Mouse (Mus musculus) forebrain, embryonic 15.5 days (tissue): ENCODE data around the gene Adcyap1. TPM values are rescaled to one million over a fixed set of nuclear protein-coding genes. Genes with fewer than 3 reads are reported as not detected.

Experiments used
- ATAC-seq: fragments of 200-750 bp; cut with Nextera tagmentation; replicated peaks from 2 replicates; pipeline ENCODE4 v1.8.0; 2017; ENCODE audit warnings: mild to moderate bottlenecking, moderate TSS enrichment, moderate library complexity
- H3K27ac ChIP-seq: fragments of 300-500 bp; sonication (generic); replicated peaks from 2 replicates; pipeline ENCODE4 v1.5.1; 2015; ENCODE audit warnings: mild to moderate bottlenecking, inconsistent platforms
- H3K27me3 ChIP-seq: fragments of 300-500 bp; sonication (generic); 2 replicates; pipeline ENCODE4 v1.6.1; 2015; ENCODE audit warnings: inconsistent platforms
- H3K36me3 ChIP-seq: fragments of 300-500 bp; sonication (generic); 2 replicates; pipeline ENCODE4 v1.6.1; 2015; ENCODE audit warnings: mild to moderate bottlenecking, inconsistent platforms
- H3K4me1 ChIP-seq: fragments of 300-500 bp; sonication (generic); 2 replicates; pipeline ENCODE4 v1.6.1; 2015; ENCODE audit warnings: inconsistent platforms
- H3K4me2 ChIP-seq: fragments of 300-500 bp; sonication (generic); replicated peaks from 2 replicates; pipeline ENCODE4 v1.6.1; 2015; ENCODE audit warnings: mild to moderate bottlenecking, inconsistent platforms
- H3K4me3 ChIP-seq: fragments of 300-500 bp; sonication (generic); 2 replicates; pipeline ENCODE4 v1.5.1; 2015; ENCODE audit warnings: mild to moderate bottlenecking, inconsistent platforms
- H3K9ac ChIP-seq: fragments of 300-500 bp; sonication (generic); replicated peaks from 2 replicates; pipeline ENCODE4 v1.6.1; 2015; ENCODE audit warnings: mild to moderate bottlenecking, inconsistent platforms
- H3K9me3 ChIP-seq: fragments of 300-500 bp; sonication (generic); 2 replicates; pipeline ENCODE4 v1.6.1; 2016; ENCODE audit warnings: inconsistent platforms
- WGBS: fragments of 180-500 bp; shearing (Covaris S2); methylation state at CpG from one replicate; pipeline ENCODE4 v1.1.7; 2015; ENCODE audit warnings: mixed read lengths; 5-methylcytosine and 5-hydroxymethylcytosine counted together
- polyA plus RNA-seq: library from polyadenylated mRNA; unstranded; fragments of >200 nt; fragmentation: Nextera tagmentation; extraction: Ambion mirVana; gene quantifications from 2 replicates; pipeline ENCODE4 v1.2.1, GENCODE M21; 2015

Gene Adcyap1
- polyA plus RNA-seq, 1 experiment from 2014 or later = 7.1 TPM

DNA sequence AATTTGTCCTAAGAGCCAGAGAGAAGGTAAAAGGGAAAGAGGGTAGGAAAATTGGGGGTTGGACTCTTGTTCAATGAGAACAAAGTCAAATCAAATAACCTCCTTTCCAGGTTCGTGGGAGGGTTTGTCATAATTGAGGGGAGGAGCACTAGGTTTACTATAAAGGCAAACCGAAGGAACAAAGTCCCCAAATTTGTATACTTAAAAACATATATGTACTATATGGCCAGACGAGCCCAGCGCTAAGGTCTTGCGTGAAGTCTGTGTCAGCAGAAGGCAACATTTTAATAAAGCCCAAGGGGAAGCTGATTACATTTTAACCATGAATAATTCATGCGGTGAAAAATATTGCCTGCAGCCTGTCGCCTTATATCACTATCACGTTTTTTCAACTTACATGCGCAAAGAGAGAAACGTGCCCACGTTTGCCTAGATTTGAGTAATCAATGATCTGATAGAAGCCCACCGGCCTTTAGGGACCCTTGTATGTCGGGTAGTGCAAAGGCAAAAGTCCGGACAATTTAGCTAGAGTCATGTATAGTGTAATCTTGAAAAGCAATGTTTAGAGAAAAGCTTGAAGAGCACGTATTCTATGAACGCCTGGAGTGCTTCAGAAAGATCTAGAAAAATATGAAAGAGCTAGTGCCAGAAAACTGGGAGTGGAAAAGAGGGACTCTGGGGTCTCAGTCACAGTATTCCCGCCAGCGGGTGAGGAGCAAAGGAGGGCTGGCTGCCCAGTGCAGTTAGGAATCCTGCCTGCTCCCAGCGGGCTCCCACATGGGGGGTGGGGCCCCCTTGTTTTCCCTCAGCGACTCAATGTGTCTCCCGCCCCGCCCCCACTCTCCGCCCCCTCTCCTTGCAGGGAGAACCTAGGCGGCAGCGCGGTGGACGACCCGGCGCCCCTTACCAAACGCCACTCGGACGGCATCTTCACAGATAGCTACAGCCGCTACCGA, 4.5 kb downstream of the Adcyap1 start:
- Histone ChIP-seq H3K9ac (peak overlapping the region; percentile 36), H3K4me1 (peaks cover 49% of the 10 kb centered on the region), H3K27ac (peak overlapping the region; percentile 42), H3K4me3 (peak overlapping the region; percentile 43), H3K36me3 (no peaks in the 10 kb centered on the region), H3K27me3 (peaks cover 37% of the 10 kb centered on the region), H3K4me2 (peak overlapping the region; percentile 65), H3K9me3 (no peaks in the 10 kb centered on the region)
- ATAC-seq = peak; percentile 47
- under 1% methylated on average over 34 of the region's 34 CpGs for WGBS

- Histone ChIP-seq H3K4me3 (no peak overlapping the region), H3K4me1 (no peaks in the 10 kb centered on the region), H3K36me3 (no peaks in the 10 kb centered on the region), H3K9me3 (no peaks in the 10 kb centered on the region), H3K9ac (no peak overlapping the region), H3K27me3 (no peaks in the 10 kb centered on the region), H3K27ac (no peak overlapping the region), H3K4me2 (no peak overlapping the region)
- 93% methylated on average over 6 of the region's 6 CpGs for WGBS
- no peak for ATAC-seq
Observed at GRCm38 (mm10) chr17:93217785-93218184, 19.0 kb downstream of the Adcyap1 start.

GRCm38 (mm10) chr17:93218640-93219039, 19.8 kb downstream of the Adcyap1 start:
- H3K4me2 ChIP-seq = no peak overlapping the region
- H3K4me1 ChIP-seq = no peaks in the 10 kb centered on the region
- H3K36me3 ChIP-seq = no peaks in the 10 kb centered on the region
- H3K9me3 ChIP-seq = no peaks in the 10 kb centered on the region
- no peaks in the 10 kb centered on the region for H3K27me3 ChIP-seq
- H3K27ac ChIP-seq = no peak overlapping the region
- no peak overlapping the region for H3K4me3 ChIP-seq
- H3K9ac ChIP-seq = no peak overlapping the region
- no peak for ATAC-seq
- 81% methylated on average over 2 of the region's 2 CpGs for WGBS

DNA sequence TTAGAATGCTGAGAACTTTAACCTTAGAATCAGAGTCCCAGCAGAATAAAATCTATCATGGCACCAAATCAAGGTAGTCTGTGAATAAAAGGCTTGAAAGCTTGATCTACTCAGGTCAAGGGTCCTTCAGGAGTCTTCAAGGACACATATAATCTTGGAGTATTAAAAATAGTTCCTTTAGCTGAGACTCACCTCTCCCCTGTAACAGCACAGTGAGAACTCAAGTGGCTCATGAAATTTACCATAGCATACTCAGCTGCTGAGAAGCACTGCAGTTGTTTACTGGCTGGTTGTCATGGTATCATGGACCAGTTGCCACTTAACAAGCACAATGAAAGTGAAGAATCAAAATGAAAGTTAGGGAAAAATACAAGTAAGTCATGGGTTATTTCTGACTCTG, 38.5 kb downstream of the Adcyap1 start:
- H3K27ac ChIP-seq = no peak overlapping the region

More for the DNA sequence above, 38.5 kb downstream of the Adcyap1 start:
- no peaks in the 10 kb centered on the region for H3K4me1 ChIP-seq
- no peak overlapping the region for H3K4me2 ChIP-seq
- H3K9ac ChIP-seq = no peak overlapping the region
- no peaks in the 10 kb centered on the region for H3K9me3 ChIP-seq
- no peak for ATAC-seq
- H3K4me3 ChIP-seq = no peak overlapping the region
- H3K27me3 ChIP-seq = no peaks in the 10 kb centered on the region
- H3K36me3 ChIP-seq = no peaks in the 10 kb centered on the region
